Mouse (Mus musculus) kidney, adult 2 months (tissue): ENCODE data around the gene Oaf.

ENCODE experiments used
- CTCF ChIP-seq: fragments of 200-500 bp; conservative IDR thresholded peaks from 2 replicates; pipeline ENCODE4 v1.5.1; 2011; ENCODE audit warnings: low read depth, mild to moderate bottlenecking, control low read depth, low read length, moderate library complexity, mixed read lengths; ENCODE audit not compliant: insufficient read depth, insufficient read length
- POLR2A ChIP-seq: fragments of 200-500 bp; IDR thresholded peaks from one replicate; pipeline ENCODE4 v1.6.1; 2011; ENCODE audit warnings: low read depth, low read length, control low read depth

GRCm38 (mm10) chr9:43242432-43242831 lies 2.7 kb upstream of the Oaf start:
- no peak for TF ChIP-seq POLR2A
- TF ChIP-seq CTCF, result no peak
